Comparison of ENCODE assay signal across 7 mouse cellular contexts in the genomic region with DNA sequence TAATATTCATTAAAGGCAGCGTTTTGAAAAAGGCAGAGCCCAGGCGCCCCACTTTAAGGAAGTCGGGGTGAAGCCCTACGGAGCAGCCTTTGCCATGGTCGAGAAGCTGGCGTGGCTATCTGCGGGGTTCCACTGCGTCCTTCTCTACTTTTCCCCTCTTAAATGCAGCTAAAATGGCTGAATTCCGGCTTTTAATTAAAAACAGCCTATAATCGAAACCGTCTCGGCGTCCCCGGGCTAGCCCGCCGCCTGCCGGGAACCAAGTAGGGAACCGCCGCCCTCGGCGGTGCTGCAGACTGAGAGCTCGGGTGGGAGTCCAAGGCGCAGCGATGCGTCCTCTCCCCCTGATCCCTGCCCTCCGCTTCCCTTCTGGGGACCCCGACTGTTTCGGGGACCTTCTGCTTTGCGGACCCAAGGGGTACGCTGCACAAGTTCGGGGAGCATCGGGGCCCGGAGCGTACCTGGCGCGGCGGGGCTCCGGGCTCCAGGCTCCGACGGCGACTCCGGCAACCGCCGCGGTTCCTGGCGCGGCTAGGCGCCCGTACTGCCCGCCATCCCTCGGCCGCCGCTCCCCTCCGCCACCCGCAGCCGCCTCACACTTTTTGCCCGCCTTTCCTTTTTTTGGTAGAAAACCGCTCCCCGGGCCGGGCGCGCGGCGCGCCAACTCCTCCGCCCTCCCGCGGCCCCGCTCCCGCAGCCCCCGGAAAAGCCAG. TPM values are rescaled to one million over a fixed set of nuclear protein-coding genes. Genes with fewer than 3 reads are reported as not detected.
DNase-seq lines count a peak whose midpoint lies in the region; ATAC-seq and TF ChIP-seq lines count a peak whose summit lies in the region.

No protein-coding gene starts in this region.

- H3K9ac ChIP-seq in hindbrain, postnatal 0 days (replicated peaks; ENCODE audit: low read length), result peak overlapping the region; percentile 100

- WGBS in hindbrain, postnatal 0 days, result under 1% methylated on average over 68 of the region's 71 CpGs

- intact Hi-C loops in left cerebral cortex, postnatal 10 days (cut with DNase I), result loop anchor here (5.0 kb wide), 1 partner anchor 90 kb away; a partner anchor contains a TSS

- H3K27ac ChIP-seq in hindbrain, postnatal 0 days, result peak overlapping the region; percentile 100

- H3K4me1 ChIP-seq in hindbrain, postnatal 0 days (ENCODE audit: insufficient read depth, low read length), result peaks cover 8% of the 10 kb centered on the region; the same call in 1 of the 2 replicates

- peak; percentile 66 for DNase-seq in R1 (ENCODE audit: low read depth, low spot score)
- peak; percentile 76 to 86 for DNase-seq in cerebellum, adult 18-20 months
- peak; percentile 54 to 59 for DNase-seq in gastrocnemius, adult 8-10 months (ENCODE audit: low spot score in 2 of 2)
- DNase-seq in hindbrain, postnatal 0 days (ENCODE audit: low spot score), result peak; percentile 68
- DNase-seq in left cerebral cortex, postnatal 10 days (ENCODE audit: extremely low spot score in 1 of 2, low spot score in 2 of 2), result peak; percentile 66 to 86
- DNase-seq in mesoderm, embryonic 11.5 days (ENCODE audit: low read depth, low spot score), result peak; percentile 62
- peak; percentile 56 to 63 for DNase-seq in spleen, postnatal 10 days (ENCODE audit: low spot score in 2 of 2)

- no peaks in the 10 kb centered on the region for H3K36me3 ChIP-seq in hindbrain, postnatal 0 days (ENCODE audit: insufficient read depth, low read length)

- TF ChIP-seq CTCF in hindbrain, postnatal 0 days (IDR thresholded peaks at IDR 0.05; ENCODE audit: low read depth), result peak; percentile 17; the same call in 1 of the 2 replicates

- H3K9me3 ChIP-seq in hindbrain, postnatal 0 days (ENCODE audit: low read length), result no peaks in the 10 kb centered on the region

- no peaks in the 10 kb centered on the region for H3K27me3 ChIP-seq in hindbrain, postnatal 0 days (ENCODE audit: insufficient read depth, low read length)

- peak overlapping the region; percentile 91 for H3K4me2 ChIP-seq in hindbrain, postnatal 0 days (ENCODE audit: low read depth, low read length)

- ATAC-seq in hindbrain, postnatal 0 days, result no peak

- H3K4me3 ChIP-seq in hindbrain, postnatal 0 days (ENCODE audit: low read length), result peak overlapping the region; percentile 98

RNA-seq across cellular contexts. Expression of a gene that starts 0.5 kb away (rescaled TPM):
- total RNA-seq in gastrocnemius, adult 8-10 months (2022), result 10 to 100 TPM; 26.0 to 42.3 (median 30.7) TPM
- total RNA-seq in hindbrain, postnatal 0 days (2014; rRNA removed), result 134 and 137 TPM in 2 replicates
- 17.0 and 19.9 TPM in 2 replicates for polyA plus RNA-seq in hindbrain, postnatal 0 days (2015; fragmentation: Nextera tagmentation; extraction: Ambion mirVana)
- total RNA-seq in left cerebral cortex, postnatal 10 days (2021), result 100 to 1,000 TPM; 166 to 177 TPM
